Mouse (Mus musculus): Measurements from ENCODE around the gene Angptl7.

The Angptl7 gene

GRCm38 (mm10) chr4:148495160-148495559, 5.1 kb downstream of the Angptl7 start:
- no peak for DNase-seq

GRCm38 (mm10) chr4:148491448-148491847, 8.8 kb downstream of the Angptl7 start:
- DNase-seq: peak; percentile 47

GRCm38 (mm10) chr4:148490502-148490901, 9.8 kb downstream of the Angptl7 start:
- no peak for DNase-seq

- DNase-seq: no peak
Observed at GRCm38 (mm10) chr4:148487841-148488240, 12.4 kb downstream of the Angptl7 start.

GRCm38 (mm10) chr4:148484511-148484910, 15.7 kb downstream of the Angptl7 start:
- no peak for DNase-seq

- no peak for DNase-seq
Observed at GRCm38 (mm10) chr4:148481557-148482168, 18.6 kb downstream of the Angptl7 start.

GRCm38 (mm10) chr4:148480245-148480644, 20.0 kb downstream of the Angptl7 start:
- no peak for DNase-seq

- no peak for DNase-seq
Observed at GRCm38 (mm10) chr4:148473496-148473895, 26.8 kb downstream of the Angptl7 start.

- no peak for DNase-seq
Observed at GRCm38 (mm10) chr4:148472436-148473174, 27.7 kb downstream of the Angptl7 start.

- no peak for DNase-seq
Observed at GRCm38 (mm10) chr4:148471363-148471806, 28.9 kb downstream of the Angptl7 start.

GRCm38 (mm10) chr4:148469487-148470252, 30.6 kb downstream of the Angptl7 start:
- no peak for DNase-seq

GRCm38 (mm10) chr4:148468396-148468795, 31.9 kb downstream of the Angptl7 start:
- no peak for DNase-seq

GRCm38 (mm10) chr4:148466511-148467079, 33.7 kb downstream of the Angptl7 start:
- DNase-seq: no peak

GRCm38 (mm10) chr4:148464869-148465268, 35.4 kb downstream of the Angptl7 start:
- DNase-seq: no peak

- no peak for DNase-seq
Observed at GRCm38 (mm10) chr4:148464301-148464700, 36.0 kb downstream of the Angptl7 start.

GRCm38 (mm10) chr4:148463208-148463960, 36.9 kb downstream of the Angptl7 start:
- peak; percentile 39 for DNase-seq

- DNase-seq: no peak
Observed at GRCm38 (mm10) chr4:148462717-148463116, 37.5 kb downstream of the Angptl7 start.

- DNase-seq: no peak
Observed at GRCm38 (mm10) chr4:148461772-148462171, 38.5 kb downstream of the Angptl7 start.

- DNase-seq: no peak
Observed at GRCm38 (mm10) chr4:148460656-148461284, 39.5 kb downstream of the Angptl7 start.

- DNase-seq: no peak
Observed at GRCm38 (mm10) chr4:148455477-148456025, 44.7 kb downstream of the Angptl7 start.

GRCm38 (mm10) chr4:148453707-148454106, 46.6 kb downstream of the Angptl7 start:
- DNase-seq: no peak

- peak; percentile 47 for DNase-seq
Observed at GRCm38 (mm10) chr4:148448853-148449245, 51.4 kb downstream of the Angptl7 start.

All from cerebellum, adult 11 months (tissue).